Mouse (Mus musculus) liver, embryonic 15.5 days (tissue): ENCODE measurements at regions not wholly inside any gene's neighbourhood (a gene's known extent, or its start where the extent isn't known, plus 50 kb on each side); places are given as distances from the start of the nearest gene placed in this dataset.

Experiments
- ATAC-seq: fragments of 200-750 bp; cut with Nextera tagmentation; 2 replicates; pipeline ENCODE4 v1.8.0; 2017; ENCODE audit warnings: moderate number of reproducible peaks, mild to moderate bottlenecking, moderate library complexity; ENCODE audit not compliant: insufficient read depth
- H3K27ac ChIP-seq: fragments of 300-500 bp; sonication (generic); replicated peaks from 2 replicates; pipeline ENCODE4 v1.5.1; 2015; ENCODE audit warnings: mild to moderate bottlenecking, inconsistent platforms
- H3K27me3 ChIP-seq: fragments of 300-500 bp; sonication (generic); 2 replicates; pipeline ENCODE4 v1.6.1; 2015; ENCODE audit warnings: mild to moderate bottlenecking, inconsistent platforms
- H3K36me3 ChIP-seq: fragments of 300-500 bp; sonication (generic); replicated peaks from 2 replicates; pipeline ENCODE4 v1.6.1; 2015; ENCODE audit warnings: moderate library complexity, mild to moderate bottlenecking, inconsistent platforms
- H3K4me1 ChIP-seq: fragments of 300-500 bp; sonication (generic); replicated peaks from 2 replicates; pipeline ENCODE4 v1.6.1; 2015; ENCODE audit warnings: inconsistent platforms
- H3K4me2 ChIP-seq: fragments of 300-500 bp; sonication (generic); 2 replicates; pipeline ENCODE4 v1.6.1; 2015; ENCODE audit warnings: moderate library complexity, mild to moderate bottlenecking, inconsistent platforms
- H3K4me3 ChIP-seq: fragments of 300-500 bp; sonication (generic); replicated peaks from 2 replicates; pipeline ENCODE4 v1.5.1; 2015; ENCODE audit warnings: mild to moderate bottlenecking, inconsistent platforms
- H3K9ac ChIP-seq: fragments of 300-500 bp; sonication (generic); 2 replicates; pipeline ENCODE4 v1.6.1; 2015; ENCODE audit warnings: moderate library complexity, mild to moderate bottlenecking, inconsistent platforms
- H3K9me3 ChIP-seq: fragments of 300-500 bp; sonication (generic); replicated peaks from 2 replicates; pipeline ENCODE4 v1.6.1; 2016; ENCODE audit warnings: inconsistent platforms
- WGBS: fragments of 180-500 bp; shearing (Covaris S2); methylation state at CpG from one replicate; pipeline ENCODE4 v1.1.7; 2015; ENCODE audit warnings: mixed read lengths; ENCODE audit not compliant: insufficient replicate concordance; 5-methylcytosine and 5-hydroxymethylcytosine counted together

DNA sequence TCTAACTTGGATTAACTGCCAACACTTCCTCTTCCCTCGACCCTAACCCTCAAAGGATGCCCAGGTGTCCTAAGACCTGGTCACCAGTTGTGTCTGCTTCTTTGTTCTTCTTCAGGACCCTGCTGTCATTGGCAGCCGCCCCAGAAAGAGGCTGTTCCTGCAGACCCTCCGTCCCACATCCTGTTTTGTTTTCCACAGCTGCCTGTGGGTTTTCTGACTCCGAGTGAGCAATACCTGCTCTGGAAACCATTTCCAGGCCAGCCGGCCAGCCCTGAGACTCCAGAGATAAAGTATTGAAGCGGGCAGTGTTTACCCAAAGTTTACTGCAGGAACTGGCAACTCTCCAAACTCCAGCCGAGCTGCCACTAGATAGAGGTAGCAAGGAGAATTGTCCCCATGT, 337.2 kb upstream of the Noct start:
- H3K36me3 ChIP-seq, result no peaks in the 10 kb centered on the region
- no peak for ATAC-seq
- no peaks in the 10 kb centered on the region for H3K9me3 ChIP-seq
- H3K4me2 ChIP-seq, result no peak overlapping the region
- no peaks in the 10 kb centered on the region for H3K27me3 ChIP-seq
- 4% methylated on average over 7 of the region's 7 CpGs for WGBS
- H3K4me3 ChIP-seq, result no peak overlapping the region
- 0 out of 2 replicates have a peak, but pooled peaks cover 3% of the 10 kb centered on the region for H3K4me1 ChIP-seq
- no peak overlapping the region for H3K27ac ChIP-seq
- H3K9ac ChIP-seq, result no peak overlapping the region

DNA sequence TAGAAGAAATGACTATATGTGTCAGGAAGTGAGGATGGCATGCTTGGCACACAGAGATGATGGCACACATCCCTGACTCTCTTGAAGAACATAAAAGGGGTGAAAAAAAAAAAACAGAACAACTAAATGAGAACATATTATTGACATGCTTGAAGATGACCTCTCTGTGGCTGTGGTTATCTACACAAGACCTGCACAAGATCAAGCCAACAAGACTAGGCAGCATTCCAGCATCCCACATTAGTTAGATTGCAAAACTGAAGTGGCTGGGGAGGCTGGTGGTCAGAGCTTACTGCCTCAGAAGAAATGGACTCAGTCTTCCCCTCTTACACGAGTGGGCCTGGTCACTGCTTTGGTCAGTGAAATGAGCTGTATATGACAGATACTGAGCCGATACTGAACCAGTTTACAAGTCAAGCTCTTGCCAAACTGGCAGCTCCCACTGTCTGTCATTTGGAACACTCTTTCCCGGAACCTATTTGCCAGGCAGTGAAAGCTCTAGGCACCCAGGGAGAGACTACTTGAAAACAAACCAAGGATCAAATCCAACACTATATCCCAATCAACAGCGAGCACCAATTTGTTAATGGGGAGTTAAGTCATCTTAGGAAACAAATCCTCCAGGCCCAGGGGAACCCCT, 335.6 kb upstream of the Noct start:
- Histone ChIP-seq H3K27me3 (no peaks in the 10 kb centered on the region), H3K4me2 (no peak overlapping the region), H3K36me3 (no peaks in the 10 kb centered on the region), H3K9me3 (no peaks in the 10 kb centered on the region), H3K27ac (no peak overlapping the region), H3K4me1 (0 out of 2 replicates have a peak, but pooled peaks cover 3% of the 10 kb centered on the region), H3K9ac (no peak overlapping the region), H3K4me3 (no peak overlapping the region)
- 55% methylated on average over 4 of the region's 4 CpGs for WGBS
- no peak for ATAC-seq

DNA sequence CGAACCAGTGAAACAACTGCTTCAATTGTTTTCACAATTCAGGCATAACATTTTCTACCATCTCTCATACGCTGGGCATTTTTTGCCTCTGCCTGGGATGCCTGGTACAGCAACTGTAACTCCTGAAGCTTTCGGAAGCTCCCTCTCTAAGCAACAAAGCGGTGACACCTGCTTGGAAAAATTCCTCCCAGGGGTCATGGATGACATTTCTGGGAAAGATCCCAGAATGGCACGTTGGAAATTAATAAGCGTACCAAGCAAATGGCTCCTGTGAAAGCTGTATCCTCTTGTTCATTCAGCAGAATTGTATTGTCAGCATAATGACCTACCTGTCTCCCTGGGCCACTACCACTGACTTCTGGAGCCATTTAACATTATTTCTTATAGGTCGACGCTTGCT, 333.7 kb upstream of the Noct start:
- Histone ChIP-seq H3K9ac (no peak overlapping the region), H3K27ac (no peak overlapping the region), H3K4me1 (0 out of 2 replicates have a peak, but pooled peaks cover 3% of the 10 kb centered on the region), H3K4me3 (no peak overlapping the region), H3K9me3 (no peaks in the 10 kb centered on the region), H3K4me2 (no peak overlapping the region), H3K36me3 (no peaks in the 10 kb centered on the region), H3K27me3 (peaks cover 8% of the 10 kb centered on the region; the same call in 1 of the 2 replicates)
- WGBS, result 77% methylated on average over 8 of the region's 8 CpGs
- ATAC-seq, result no peak

DNA sequence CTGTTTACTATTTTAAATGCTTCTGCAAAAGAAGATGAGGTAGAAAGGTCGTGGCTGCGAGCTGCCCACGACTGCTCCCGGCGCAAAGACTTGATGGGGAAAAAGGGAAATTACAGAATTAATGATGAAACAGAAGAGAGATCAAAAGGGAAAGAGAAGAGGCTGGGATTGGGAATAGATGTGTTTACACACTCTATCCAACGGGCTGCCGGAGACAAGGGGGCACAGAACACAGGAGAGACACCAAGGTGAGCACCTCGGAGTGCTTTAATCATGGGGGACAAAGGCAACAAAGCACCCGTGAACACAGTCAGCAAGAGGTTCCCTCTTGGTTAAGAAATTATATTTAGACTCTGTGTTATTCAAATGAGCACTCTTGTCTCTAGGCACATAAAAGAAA, 326.1 kb upstream of the Noct start:
- no peaks in the 10 kb centered on the region for H3K9me3 ChIP-seq
- no peak overlapping the region for H3K4me3 ChIP-seq
- no peak for ATAC-seq
- H3K36me3 ChIP-seq, result no peaks in the 10 kb centered on the region
- H3K27ac ChIP-seq, result no peak overlapping the region
- WGBS, result 66% methylated on average over 9 of the region's 9 CpGs
- H3K27me3 ChIP-seq, result peaks cover 24% of the 10 kb centered on the region; the same call in 1 of the 2 replicates
- H3K4me1 ChIP-seq, result no peaks in the 10 kb centered on the region
- H3K9ac ChIP-seq, result no peak overlapping the region
- no peak overlapping the region for H3K4me2 ChIP-seq

DNA sequence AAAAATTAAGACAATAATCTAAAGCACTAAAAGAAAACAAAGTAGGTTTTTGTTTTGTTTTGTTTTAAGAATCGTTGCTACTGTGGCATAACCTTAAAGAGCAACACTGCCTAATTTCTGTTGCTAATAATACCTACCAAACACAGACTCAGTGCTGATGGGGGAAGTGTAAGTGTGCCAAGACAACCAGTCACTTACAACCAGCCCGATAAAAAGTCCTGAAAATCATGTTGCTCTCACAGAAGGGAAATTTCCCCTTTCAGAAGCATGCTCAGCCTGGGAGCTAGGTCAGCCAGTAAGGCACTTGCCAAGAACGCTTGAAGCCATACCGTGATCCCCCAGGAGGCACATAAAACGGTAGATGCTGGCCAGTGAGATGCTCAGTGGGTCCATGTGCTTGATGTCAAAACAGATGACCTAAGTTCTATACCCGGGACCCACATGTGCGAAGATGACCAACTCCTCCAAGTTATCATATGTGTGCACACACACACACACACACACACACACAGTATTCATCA, 324.4 kb upstream of the Noct start:
- Histone ChIP-seq H3K4me2 (no peak overlapping the region), H3K9ac (no peak overlapping the region), H3K36me3 (no peaks in the 10 kb centered on the region), H3K4me1 (no peaks in the 10 kb centered on the region), H3K9me3 (no peaks in the 10 kb centered on the region), H3K27me3 (peaks cover 29% of the 10 kb centered on the region; the same call in 1 of the 2 replicates), H3K27ac (no peak overlapping the region), H3K4me3 (no peak overlapping the region)
- 67% methylated on average over 7 of the region's 7 CpGs for WGBS
- no peak for ATAC-seq

DNA sequence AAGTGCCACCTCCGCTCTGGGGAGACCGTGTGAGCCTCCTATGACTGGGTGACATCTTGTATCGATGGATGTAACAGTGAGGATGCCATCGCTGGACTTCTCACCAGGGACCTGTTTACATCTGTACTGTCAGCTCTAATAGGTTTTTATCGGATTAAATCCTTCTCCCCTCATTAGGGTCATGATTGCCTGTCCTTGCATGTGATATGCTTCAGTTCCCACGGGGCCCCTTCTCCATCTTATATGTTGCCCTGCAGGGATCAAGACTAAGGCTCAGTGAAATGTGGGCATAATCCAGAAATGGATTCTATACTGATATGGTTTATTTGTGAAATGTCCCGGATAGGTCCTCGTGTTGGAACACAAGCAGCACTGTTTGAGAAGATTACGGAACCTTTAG, 323.7 kb upstream of the Noct start:
- ATAC-seq, result no peak

DNA sequence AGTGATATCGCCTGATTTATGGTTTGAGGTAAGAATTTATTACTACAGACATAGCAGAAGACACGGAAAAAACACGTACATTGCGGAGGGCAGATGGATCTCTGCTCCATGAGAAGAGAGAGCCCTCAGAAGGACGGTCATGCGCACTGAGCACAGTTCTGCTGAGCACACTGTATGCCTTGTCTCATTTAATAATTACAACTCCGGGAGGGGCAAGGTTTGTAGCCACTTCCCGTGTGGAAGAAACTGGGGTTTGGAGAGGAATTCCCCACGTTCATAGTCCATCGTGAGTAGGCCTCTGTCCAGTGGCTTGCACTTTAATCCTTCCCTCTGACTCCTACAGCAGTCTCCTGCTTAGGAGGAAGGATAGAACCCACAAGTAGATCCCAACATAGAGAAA, 322.9 kb upstream of the Noct start:
- H3K4me2 ChIP-seq, result no peak overlapping the region
- no peaks in the 10 kb centered on the region for H3K4me1 ChIP-seq
- no peak overlapping the region for H3K4me3 ChIP-seq
- peaks cover 23% of the 10 kb centered on the region; the same call in 1 of the 2 replicates for H3K27me3 ChIP-seq
- H3K27ac ChIP-seq, result no peak overlapping the region
- no peak overlapping the region for H3K9ac ChIP-seq
- ATAC-seq, result no peak
- H3K9me3 ChIP-seq, result no peaks in the 10 kb centered on the region
- H3K36me3 ChIP-seq, result no peaks in the 10 kb centered on the region
- 74% methylated on average over 10 of the region's 10 CpGs for WGBS

More for the DNA sequence above, 323.7 kb upstream of the Noct start:
- Histone ChIP-seq H3K27ac (no peak overlapping the region), H3K4me1 (no peaks in the 10 kb centered on the region), H3K27me3 (peaks cover 23% of the 10 kb centered on the region; the same call in 1 of the 2 replicates), H3K36me3 (no peaks in the 10 kb centered on the region), H3K9me3 (no peaks in the 10 kb centered on the region), H3K4me3 (no peak overlapping the region), H3K4me2 (no peak overlapping the region), H3K9ac (no peak overlapping the region)
- 73% methylated on average over 9 of the region's 9 CpGs for WGBS

DNA sequence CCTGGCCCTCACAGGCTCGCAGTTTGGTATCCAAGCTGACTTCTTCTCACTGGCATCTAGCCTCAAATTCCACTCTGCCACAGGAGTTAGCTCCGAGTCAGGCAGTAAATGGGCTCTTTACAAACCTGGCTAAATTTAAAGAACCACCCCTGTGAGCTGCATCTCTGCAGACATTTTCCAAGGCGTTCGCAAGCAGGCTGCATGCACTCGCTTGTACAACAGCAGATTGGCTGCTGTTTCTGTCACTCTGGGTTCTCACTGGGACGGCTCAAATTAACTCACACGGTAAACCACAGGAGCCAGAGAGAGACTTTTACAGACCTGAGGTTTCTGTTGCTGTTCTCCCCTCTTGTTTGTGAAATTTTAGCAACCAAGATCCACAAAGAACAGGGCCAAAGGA, 321.3 kb upstream of the Noct start:
- no peaks in the 10 kb centered on the region for H3K9me3 ChIP-seq
- H3K4me2 ChIP-seq, result no peak overlapping the region
- no peaks in the 10 kb centered on the region for H3K4me1 ChIP-seq
- H3K36me3 ChIP-seq, result no peaks in the 10 kb centered on the region
- no peak overlapping the region for H3K9ac ChIP-seq
- peaks cover 27% of the 10 kb centered on the region for H3K27me3 ChIP-seq
- no peak for ATAC-seq
- no peak overlapping the region for H3K27ac ChIP-seq
- WGBS, result 42% methylated on average over 7 of the region's 7 CpGs
- no peak overlapping the region for H3K4me3 ChIP-seq

DNA sequence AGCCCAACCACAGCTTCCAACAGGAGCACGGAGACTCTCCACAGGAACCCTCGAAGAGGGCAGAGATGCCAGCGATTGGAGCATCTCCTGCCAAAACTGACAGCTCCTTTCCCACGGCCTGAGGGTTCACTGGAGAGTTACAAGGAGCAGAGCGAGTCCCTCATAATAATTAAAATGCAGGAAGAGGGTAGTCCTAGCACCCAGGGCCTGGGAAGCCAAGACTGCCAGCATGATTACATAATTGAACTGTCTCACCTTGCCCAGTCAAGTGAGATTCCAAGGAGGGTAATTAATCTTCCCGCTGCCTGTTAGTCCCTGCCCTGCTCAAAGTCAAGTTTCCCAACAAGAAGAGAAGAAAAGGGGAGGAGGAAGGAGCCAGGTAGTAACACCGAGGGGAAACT, 319.5 kb upstream of the Noct start:
- Histone ChIP-seq H3K36me3 (no peaks in the 10 kb centered on the region), H3K27ac (no peak overlapping the region), H3K9ac (no peak overlapping the region), H3K9me3 (no peaks in the 10 kb centered on the region), H3K4me2 (no peak overlapping the region), H3K4me1 (no peaks in the 10 kb centered on the region), H3K4me3 (no peak overlapping the region), H3K27me3 (peaks cover 41% of the 10 kb centered on the region)
- WGBS, result 32% methylated on average over 7 of the region's 7 CpGs
- no peak for ATAC-seq

DNA sequence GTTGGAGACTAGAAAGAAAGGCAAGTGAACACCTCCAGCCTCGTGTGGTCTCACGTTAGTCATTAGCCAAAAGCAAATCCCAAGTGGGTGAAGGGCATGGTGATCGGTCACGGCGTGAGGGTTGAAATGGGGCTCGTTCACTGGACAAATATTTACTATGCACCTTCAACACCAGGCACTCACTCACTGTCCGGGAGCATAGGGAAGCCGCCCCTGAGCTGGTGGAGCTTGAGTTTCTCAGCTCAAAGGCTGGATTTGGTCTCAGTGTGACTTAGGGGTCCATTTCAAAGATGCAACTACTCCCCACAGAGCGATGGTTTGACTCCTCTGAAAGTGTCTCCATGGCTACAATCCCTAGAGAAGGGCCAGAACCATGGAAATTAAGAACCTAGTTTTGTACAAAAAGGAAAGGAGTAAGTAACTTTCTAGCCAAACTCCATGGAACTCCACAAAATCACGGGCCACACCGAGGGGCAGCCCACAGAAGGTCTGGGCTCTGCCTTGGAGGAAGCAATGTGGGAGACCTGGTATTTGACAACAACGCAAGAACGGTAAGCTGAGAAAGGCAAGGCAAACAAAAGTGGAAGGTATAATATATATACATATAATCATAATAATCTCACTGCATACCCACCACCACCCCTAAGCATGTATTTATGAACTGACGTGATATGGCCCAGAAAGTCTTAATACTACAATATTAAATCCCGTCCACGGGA, 318.8 kb upstream of the Noct start:
- no peaks in the 10 kb centered on the region for H3K4me1 ChIP-seq
- no peak overlapping the region for H3K27ac ChIP-seq
- no peaks in the 10 kb centered on the region for H3K9me3 ChIP-seq
- 19% methylated on average over 16 of the region's 16 CpGs for WGBS
- H3K27me3 ChIP-seq, result peaks cover 44% of the 10 kb centered on the region
- H3K4me2 ChIP-seq, result peak overlapping the region; percentile 30
- ATAC-seq, result peak; percentile 40
- no peak overlapping the region for H3K4me3 ChIP-seq
- H3K9ac ChIP-seq, result no peak overlapping the region
- no peaks in the 10 kb centered on the region for H3K36me3 ChIP-seq

DNA sequence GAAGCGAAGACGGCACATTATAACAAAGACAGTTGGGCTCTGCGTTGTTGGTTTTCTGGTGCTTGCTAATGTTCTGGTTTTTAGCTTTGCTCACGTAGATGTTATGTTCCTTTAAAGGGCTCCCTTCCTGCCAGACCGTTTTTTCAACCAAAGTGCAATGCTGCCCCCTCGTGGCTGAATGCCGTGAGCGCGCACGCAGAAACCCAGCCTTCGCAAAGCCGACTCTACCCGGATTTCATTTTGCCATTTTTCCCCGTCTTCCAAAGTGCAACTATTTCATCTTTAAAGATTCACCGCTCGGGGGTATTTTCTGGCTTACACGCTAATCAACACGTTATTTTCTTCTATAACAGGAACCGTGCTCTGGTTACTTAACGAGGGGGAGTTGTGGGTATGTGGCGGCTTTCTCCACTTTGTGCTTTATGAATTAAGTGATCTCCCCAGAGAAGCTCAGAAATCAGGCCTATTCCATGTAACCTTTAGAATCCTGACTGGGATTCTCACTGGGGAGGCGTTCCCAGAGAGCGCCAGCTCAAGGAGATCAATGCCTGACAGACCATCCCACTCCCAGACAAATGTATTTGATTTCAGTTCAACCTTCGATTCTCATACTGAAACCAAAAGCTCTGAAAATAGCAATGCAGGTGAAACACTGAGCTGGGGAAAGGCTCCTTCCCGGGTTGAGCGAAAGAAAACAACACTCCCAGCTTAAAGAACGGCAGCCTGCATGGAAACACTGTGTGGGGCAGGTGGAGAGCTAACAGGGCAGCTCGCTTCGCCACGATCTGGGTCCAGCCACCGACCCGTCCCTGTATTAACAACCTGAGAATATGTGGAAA, 318.0 kb upstream of the Noct start:
- H3K9ac ChIP-seq, result no peak overlapping the region; the same call in 1 of the 2 replicates

More for the DNA sequence above, 318.0 kb upstream of the Noct start:
- H3K27ac ChIP-seq, result no peak overlapping the region
- ATAC-seq, result no peak
- WGBS, result 10% methylated on average over 32 of the region's 32 CpGs
- no peaks in the 10 kb centered on the region for H3K36me3 ChIP-seq
- H3K9me3 ChIP-seq, result no peaks in the 10 kb centered on the region
- H3K4me3 ChIP-seq, result peak overlapping the region; percentile 24
- peaks cover 45% of the 10 kb centered on the region for H3K27me3 ChIP-seq
- H3K4me2 ChIP-seq, result peak overlapping the region; percentile 57
- no peaks in the 10 kb centered on the region for H3K4me1 ChIP-seq
